Mouse (Mus musculus) natural killer cell, adult 2 months (primary cell): ENCODE measurements at regions not wholly inside any gene's neighbourhood (a gene's known extent, or its start where the extent isn't known, plus 50 kb on each side); places are given as distances from the start of the nearest gene placed in this dataset.

Source experiments
- DNase-seq, 2 experiments: peaks; one replicate each; pipeline ENCODE4 v3.0.0; 2022; ENCODE audit warnings: low spot score in 2 of 2

- DNase-seq, result no peak
Observed at GRCm38 (mm10) chr16:93018766-93019165, 192.8 kb upstream of the Runx1 start.

- no peak for DNase-seq
Observed at GRCm38 (mm10) chr16:93017025-93017424, 191.1 kb upstream of the Runx1 start.

GRCm38 (mm10) chr16:93015636-93016035 is 189.7 kb upstream of the Runx1 start:
- DNase-seq, result no peak

GRCm38 (mm10) chr16:93014991-93015390 is 189.0 kb upstream of the Runx1 start:
- DNase-seq, result no peak

GRCm38 (mm10) chr16:93013881-93014280 is 187.9 kb upstream of the Runx1 start:
- no peak for DNase-seq

GRCm38 (mm10) chr16:93013256-93013655 is 187.3 kb upstream of the Runx1 start:
- no peak for DNase-seq

- DNase-seq, result no peak
Observed at GRCm38 (mm10) chr16:93011474-93011873, 185.5 kb upstream of the Runx1 start.

- DNase-seq, result no peak
Observed at GRCm38 (mm10) chr16:93006321-93006984, 180.5 kb upstream of the Runx1 start.

GRCm38 (mm10) chr16:93005470-93005869 is 179.5 kb upstream of the Runx1 start:
- no peak for DNase-seq

- no peak for DNase-seq
Observed at GRCm38 (mm10) chr16:93003830-93004229, 177.9 kb upstream of the Runx1 start.

- DNase-seq, result no peak
Observed at GRCm38 (mm10) chr16:92998689-92999088, 172.7 kb upstream of the Runx1 start.

- no peak for DNase-seq
Observed at GRCm38 (mm10) chr16:92997636-92998035, 171.7 kb upstream of the Runx1 start.

GRCm38 (mm10) chr16:92995993-92996350 is 170.0 kb upstream of the Runx1 start:
- DNase-seq, result no peak

- no peak for DNase-seq
Observed at GRCm38 (mm10) chr16:92995132-92995992, 169.4 kb upstream of the Runx1 start.

- no peak for DNase-seq
Observed at GRCm38 (mm10) chr16:92992876-92993275, 166.9 kb upstream of the Runx1 start.

- DNase-seq, result no peak
Observed at GRCm38 (mm10) chr16:92991405-92991804, 165.5 kb upstream of the Runx1 start.

- no peak for DNase-seq
Observed at GRCm38 (mm10) chr16:92988416-92988815, 162.5 kb upstream of the Runx1 start.

- no peak for DNase-seq
Observed at GRCm38 (mm10) chr16:92988000-92988399, 162.1 kb upstream of the Runx1 start.

GRCm38 (mm10) chr16:92985768-92986167 is 159.8 kb upstream of the Runx1 start:
- no peak for DNase-seq

GRCm38 (mm10) chr16:92982934-92983333 is 157.0 kb upstream of the Runx1 start:
- DNase-seq, result no peak

- no peak for DNase-seq
Observed at GRCm38 (mm10) chr16:92979620-92980330, 153.8 kb upstream of the Runx1 start.

GRCm38 (mm10) chr16:92976097-92976496 is 150.1 kb upstream of the Runx1 start:
- DNase-seq, result no peak

GRCm38 (mm10) chr16:92975090-92975489 is 149.1 kb upstream of the Runx1 start:
- no peak for DNase-seq
